Mouse (Mus musculus): Measurements from ENCODE around the gene Smug1. TPM values are rescaled to one million over a fixed set of nuclear protein-coding genes. Genes with fewer than 3 reads are reported as not detected.

Smug1 gene
- polyA plus RNA-seq, 1 experiment from 2014 or later: 13.0 TPM

- no peaks in the 10 kb centered on the region for H3K36me3 ChIP-seq (ENCODE audit: insufficient read depth, low read length)
- no peak for TF ChIP-seq CTCF (IDR thresholded peaks at IDR 0.05; ENCODE audit: low read depth)
- DNase-seq (ENCODE audit: low spot score) (no peak), ATAC-seq (replicated peaks; ENCODE audit: low FRiP score, low read depth) (no peak)
- no peak overlapping the region for H3K4me2 ChIP-seq (ENCODE audit: low read length)
- H3K4me3 ChIP-seq (replicated peaks; ENCODE audit: low read depth, low read length): no peak overlapping the region
- no peaks in the 10 kb centered on the region for H3K9me3 ChIP-seq (replicated peaks; ENCODE audit: low read length)
- no peak overlapping the region for H3K27ac ChIP-seq
- no peak overlapping the region for H3K9ac ChIP-seq (ENCODE audit: low read depth, low read length)
- H3K27me3 ChIP-seq (ENCODE audit: insufficient read depth, low read length): no peaks in the 10 kb centered on the region
- 41% methylated on average over 1 of the region's 1 CpGs for WGBS
- H3K4me1 ChIP-seq (replicated peaks; ENCODE audit: insufficient read depth, low read length): peaks cover 27% of the 10 kb centered on the region
Observed at GRCm38 (mm10) chr15:103128056-103128833, 38.6 kb downstream of the Smug1 start.

GRCm38 (mm10) chr15:103125982-103126381, 40.9 kb downstream of the Smug1 start:
- WGBS: 17% methylated on average over 5 of the region's 5 CpGs

GRCm38 (mm10) chr15:103124254-103124653, 42.6 kb downstream of the Smug1 start:
- H3K4me1 ChIP-seq (replicated peaks; ENCODE audit: insufficient read depth, low read length): peaks cover 37% of the 10 kb centered on the region
- 79% methylated on average over 1 of the region's 1 CpGs for WGBS
- ATAC-seq (replicated peaks; ENCODE audit: low FRiP score, low read depth) (no peak), DNase-seq (ENCODE audit: low spot score) (no peak)
- H3K9me3 ChIP-seq (replicated peaks; ENCODE audit: low read length): no peaks in the 10 kb centered on the region
- H3K4me2 ChIP-seq (ENCODE audit: low read length): no peak overlapping the region
- no peaks in the 10 kb centered on the region for H3K36me3 ChIP-seq (ENCODE audit: insufficient read depth, low read length)
- no peak overlapping the region for H3K27ac ChIP-seq
- H3K27me3 ChIP-seq (ENCODE audit: insufficient read depth, low read length): no peaks in the 10 kb centered on the region
- no peak overlapping the region for H3K9ac ChIP-seq (ENCODE audit: low read depth, low read length)
- no peak overlapping the region for H3K4me3 ChIP-seq (replicated peaks; ENCODE audit: low read depth, low read length)
- TF ChIP-seq CTCF (IDR thresholded peaks at IDR 0.05; ENCODE audit: low read depth): no peak

More at GRCm38 (mm10) chr15:103125982-103126381, 40.9 kb downstream of the Smug1 start:
- Histone ChIP-seq H3K4me1 (replicated peaks; ENCODE audit: insufficient read depth, low read length) (peaks cover 35% of the 10 kb centered on the region), H3K4me3 (replicated peaks; ENCODE audit: low read depth, low read length) (no peak overlapping the region), H3K27me3 (ENCODE audit: insufficient read depth, low read length) (no peaks in the 10 kb centered on the region), H3K36me3 (ENCODE audit: insufficient read depth, low read length) (no peaks in the 10 kb centered on the region), H3K27ac (no peak overlapping the region), H3K4me2 (ENCODE audit: low read length) (no peak overlapping the region), H3K9me3 (replicated peaks; ENCODE audit: low read length) (no peaks in the 10 kb centered on the region), H3K9ac (ENCODE audit: low read depth, low read length) (no peak overlapping the region)
- DNase-seq (ENCODE audit: low spot score) (peak; percentile 35), ATAC-seq (replicated peaks; ENCODE audit: low FRiP score, low read depth) (no peak)
- no peak for TF ChIP-seq CTCF (IDR thresholded peaks at IDR 0.05; ENCODE audit: low read depth)

- Histone ChIP-seq H3K9me3 (replicated peaks; ENCODE audit: low read length) (no peaks in the 10 kb centered on the region), H3K36me3 (ENCODE audit: insufficient read depth, low read length) (no peaks in the 10 kb centered on the region), H3K4me2 (ENCODE audit: low read length) (no peak overlapping the region), H3K27ac (no peak overlapping the region), H3K9ac (ENCODE audit: low read depth, low read length) (no peak overlapping the region), H3K4me3 (replicated peaks; ENCODE audit: low read depth, low read length) (no peak overlapping the region), H3K4me1 (replicated peaks; ENCODE audit: insufficient read depth, low read length) (peaks cover 31% of the 10 kb centered on the region), H3K27me3 (ENCODE audit: insufficient read depth, low read length) (no peaks in the 10 kb centered on the region)
- no peak for TF ChIP-seq CTCF (IDR thresholded peaks at IDR 0.05; ENCODE audit: low read depth)
- ATAC-seq (replicated peaks; ENCODE audit: low FRiP score, low read depth) (no peak), DNase-seq (ENCODE audit: low spot score) (peak; percentile 64)
- 10% methylated on average over 8 of the region's 8 CpGs for WGBS
Observed at GRCm38 (mm10) chr15:103123343-103123742, 43.5 kb downstream of the Smug1 start.

GRCm38 (mm10) chr15:103122372-103122771, 44.5 kb downstream of the Smug1 start:
- 64% methylated on average over 2 of the region's 2 CpGs for WGBS
- no peaks in the 10 kb centered on the region for H3K27me3 ChIP-seq (ENCODE audit: insufficient read depth, low read length)
- H3K9ac ChIP-seq (ENCODE audit: low read depth, low read length): no peak overlapping the region
- H3K36me3 ChIP-seq (ENCODE audit: insufficient read depth, low read length): no peaks in the 10 kb centered on the region
- ATAC-seq (replicated peaks; ENCODE audit: low FRiP score, low read depth) (no peak), DNase-seq (ENCODE audit: low spot score) (no peak)
- H3K4me3 ChIP-seq (replicated peaks; ENCODE audit: low read depth, low read length): no peak overlapping the region
- H3K4me2 ChIP-seq (ENCODE audit: low read length): no peak overlapping the region
- no peak for TF ChIP-seq CTCF (IDR thresholded peaks at IDR 0.05; ENCODE audit: low read depth)
- no peak overlapping the region for H3K27ac ChIP-seq
- peaks cover 31% of the 10 kb centered on the region for H3K4me1 ChIP-seq (replicated peaks; ENCODE audit: insufficient read depth, low read length)
- no peaks in the 10 kb centered on the region for H3K9me3 ChIP-seq (replicated peaks; ENCODE audit: low read length)

- Histone ChIP-seq H3K27me3 (ENCODE audit: insufficient read depth, low read length) (no peaks in the 10 kb centered on the region; the same call in 1 of the 2 replicates), H3K4me2 (ENCODE audit: low read length) (no peak overlapping the region), H3K9ac (ENCODE audit: low read depth, low read length) (no peak overlapping the region), H3K4me3 (replicated peaks; ENCODE audit: low read depth, low read length) (no peak overlapping the region), H3K36me3 (ENCODE audit: insufficient read depth, low read length) (no peaks in the 10 kb centered on the region), H3K9me3 (replicated peaks; ENCODE audit: low read length) (no peaks in the 10 kb centered on the region), H3K27ac (no peak overlapping the region), H3K4me1 (replicated peaks; ENCODE audit: insufficient read depth, low read length) (peaks cover 31% of the 10 kb centered on the region)
- peak; percentile 79 for DNase-seq (ENCODE audit: low spot score)
- WGBS: 7% methylated on average over 5 of the region's 5 CpGs
- peak; percentile 72 for ATAC-seq (replicated peaks; ENCODE audit: low FRiP score, low read depth)
- TF ChIP-seq CTCF (IDR thresholded peaks at IDR 0.05; ENCODE audit: low read depth): peak; percentile 72
Observed at GRCm38 (mm10) chr15:103121416-103121815, 45.5 kb downstream of the Smug1 start.

Data from kidney, postnatal 0 days (tissue).